In the genomic region with DNA sequence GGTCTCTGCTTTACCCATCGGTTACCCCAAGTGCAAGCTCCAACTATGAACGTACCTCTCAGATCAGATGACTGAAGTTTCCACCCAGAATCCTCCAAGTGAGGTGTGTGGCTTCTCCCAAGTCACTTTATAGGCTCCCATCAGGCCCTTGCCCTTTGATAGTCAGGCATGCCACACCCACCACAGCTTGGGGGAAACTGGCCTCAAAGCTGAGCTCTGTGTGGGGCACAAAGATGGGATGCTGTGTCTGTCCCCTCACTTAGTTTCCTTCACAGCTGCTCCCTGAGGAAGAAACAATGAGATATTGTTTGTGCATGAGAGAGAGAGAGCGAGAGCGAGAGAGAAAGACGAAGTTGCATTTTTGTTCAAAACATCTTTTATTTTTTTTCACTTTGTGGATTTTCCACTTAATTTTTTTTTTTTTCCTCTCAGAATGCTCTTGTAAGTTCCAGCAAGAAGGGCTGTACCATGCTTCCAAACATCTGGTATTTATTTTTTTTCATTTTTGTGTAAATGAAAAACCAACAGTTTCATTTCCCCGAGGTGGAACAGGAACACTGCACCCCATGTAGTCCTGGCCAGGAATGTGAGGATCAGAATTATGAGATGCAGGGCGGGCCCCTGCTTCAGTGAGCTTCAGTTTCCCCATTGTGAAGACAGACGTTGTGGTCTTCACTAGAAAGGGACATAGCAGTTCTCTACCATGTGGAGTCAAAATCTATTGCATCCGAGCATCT, we compare ENCODE assay signal across 9 mouse cellular contexts. TPM values are rescaled to one million over a fixed set of nuclear protein-coding genes. Genes with fewer than 3 reads are reported as not detected.
DNase-seq lines count a peak whose midpoint lies in the region; ATAC-seq and TF ChIP-seq lines count a peak whose summit lies in the region.
"Had no signal": no experiment of that assay in that cellular context is flagged by ENCODE, and none has a peak within 500 bp of the region (broad histone marks: within the 10 kb centered on the region; RNA-seq: fewer than 3 reads in every experiment).

A gene (minus strand): TSS at position 312 of the 737 bp plus-strand sequence.

- intact Hi-C loops in left cerebral cortex, postnatal 36 days (cut with DNase I) = loop anchor here (5.0 kb wide), 1 partner anchor 42 kb away; no protein-coding TSS in a partner anchor

- H3K36me3 ChIP-seq in stomach, postnatal 0 days (ENCODE audit: control insufficient read depth, insufficient read depth, low read length) = no peaks in the 10 kb centered on the region
- H3K36me3 ChIP-seq: heart, embryonic 13.5 days had no signal

- H3K4me2 ChIP-seq in stomach, postnatal 0 days (replicated peaks; ENCODE audit: low read depth) = no peak within 1 kb of the TSS
- H3K4me2 ChIP-seq: heart, embryonic 13.5 days had no signal

- no peak for TF ChIP-seq CTCF in stomach, postnatal 0 days (IDR thresholded peaks at IDR 0.05; ENCODE audit: low read depth)

- no peaks in the 10 kb centered on the region for H3K27me3 ChIP-seq in stomach, postnatal 0 days (ENCODE audit: control insufficient read depth, insufficient read depth, low read length)
- H3K27me3 ChIP-seq: heart, embryonic 13.5 days had no signal

- H3K9ac ChIP-seq in stomach, postnatal 0 days (ENCODE audit: low read length) = no peak within 1 kb of the TSS
- H3K9ac ChIP-seq: heart, embryonic 13.5 days had no signal

- no peaks in the 10 kb centered on the region for H3K9me3 ChIP-seq in stomach, postnatal 0 days (ENCODE audit: control insufficient read depth, low read length)
- H3K9me3 ChIP-seq: heart, embryonic 13.5 days had no signal

- peak; percentile 38 for DNase-seq in right cerebral cortex, adult 18-20 months
- DNase-seq in right cerebral cortex, postnatal 10 days (ENCODE audit: low spot score in 2 of 2) = no peak
- DNase-seq in gastrocnemius, postnatal 25 days = peak; percentile 27
- no peak for DNase-seq in left cerebral cortex, postnatal 36 days (ENCODE audit: low spot score in 2 of 2)
- no peak for DNase-seq in stomach, postnatal 0 days (ENCODE audit: low spot score)
- no peak for DNase-seq in adrenal gland, adult 8-10 months
- DNase-seq in urinary bladder, postnatal 14 days (ENCODE audit: low spot score) = no peak

- H3K4me3 ChIP-seq in stomach, postnatal 0 days (ENCODE audit: low read depth, low read length) = no peak within 1 kb of the TSS
- H3K4me3 ChIP-seq: heart, embryonic 13.5 days had no signal

- H3K4me1 ChIP-seq in stomach, postnatal 0 days (replicated peaks; ENCODE audit: control insufficient read depth, insufficient read depth) = no peaks in the 10 kb centered on the region; the same call in none of the 2 replicates

- TF ChIP-seq EP300 in stomach, postnatal 0 days (optimal IDR thresholded peaks at IDR 0.05) = no peak

- peak within 1 kb of the TSS; percentile 35; the same call in 1 of the 2 replicates for H3K27ac ChIP-seq in stomach, postnatal 0 days (replicated peaks)
- H3K27ac ChIP-seq: heart, embryonic 13.5 days had no signal

- ATAC-seq in stomach, postnatal 0 days (ENCODE audit: low FRiP score, low TSS enrichment) = no peak
- ATAC-seq in inflammation-experienced regulatory T-cells, adult 6 months = no peak

- WGBS in stomach, postnatal 0 days = 60% methylated on average over 9 of the region's 9 CpGs

RNA-seq across cellular contexts. Expression of the gene that starts here (rescaled TPM):
- total RNA-seq in gastrocnemius, postnatal 25 days (2021) = 10 to 100 TPM; 22.1 to 22.6 TPM
- total RNA-seq in left cerebral cortex, postnatal 36 days (2021) = 100 to 1,000 TPM; 143 to 155 TPM
- polyA plus RNA-seq in stomach, postnatal 0 days (2015; fragmentation: Nextera tagmentation; extraction: Ambion mirVana) = 1.0 TPM in 2 replicates
- 10 to 100 TPM in 1 of 4 experiments, 1 to 10 TPM in 3; 9.1 to 11.2 (median 9.5) TPM for total RNA-seq in adrenal gland, adult 8-10 months (2022)
- polyA plus RNA-seq in inflammation-experienced regulatory T-cells, adult 6 months (2017; shearing (Covaris generic)) = under 1 TPM in 1 of 3 experiments, not detected in 2; 0.27 TPM

Comparison
In these comparisons a context has a peak if more than half of its experiments do, and no peak if none do; other contexts are left out.
1. RNA of the gene that starts here (total RNA-seq): 143 to 155 TPM in left cerebral cortex, postnatal 36 days; 22.1 to 22.6 TPM in gastrocnemius, postnatal 25 days and 9.1 to 11.2 TPM in adrenal gland, adult 8-10 months; every median in the first group is over 4 times any median in the second.
2. DNase-seq: peak in right cerebral cortex, adult 18-20 months (single experiment) and gastrocnemius, postnatal 25 days (single experiment); none in right cerebral cortex, postnatal 10 days (0 of 2), left cerebral cortex, postnatal 36 days (0 of 2), stomach, postnatal 0 days (single experiment), adrenal gland, adult 8-10 months (single experiment) and urinary bladder, postnatal 14 days (single experiment).